Mouse (Mus musculus) thymus, adult 2 months (tissue): ENCODE measurements around the gene Gadl1. TPM values are rescaled to one million over a fixed set of nuclear protein-coding genes. Genes with fewer than 3 reads are reported as not detected.
A peak's percentile ranks its signal among the peaks of the same experiment; 100 is the strongest.
"Not testable (repeated sequence)": the region's sequence is repeated elsewhere in the genome, so short reads cannot be mapped to it uniquely, and the experiment has no call there.

Experiments
- DNase-seq: peaks from one replicate; pipeline ENCODE4 v3.0.0; 2021
- H3K27ac ChIP-seq: fragments of 200-500 bp; 2 replicates; pipeline ENCODE4 v1.5.1; 2012; ENCODE audit warnings: low read length, control low read depth; ENCODE audit not compliant: control insufficient read depth, insufficient read depth
- H3K27me3 ChIP-seq: fragments of 200-500 bp; 2 replicates; pipeline ENCODE4 v1.6.1; 2012; ENCODE audit warnings: mild to moderate bottlenecking, low read length, moderate library complexity, mixed read lengths; ENCODE audit not compliant: control insufficient read depth, insufficient read depth
- H3K36me3 ChIP-seq: fragments of 200-500 bp; 2 replicates; pipeline ENCODE4 v1.6.1; 2012; ENCODE audit warnings: mild to moderate bottlenecking, low read length, moderate library complexity; ENCODE audit not compliant: control insufficient read depth, insufficient read depth
- H3K4me1 ChIP-seq: fragments of 200-500 bp; replicated peaks from 2 replicates; pipeline ENCODE4 v1.6.1; 2012; ENCODE audit warnings: low read length; ENCODE audit not compliant: control insufficient read depth, insufficient read depth
- H3K4me3 ChIP-seq: fragments of 200-500 bp; 2 replicates; pipeline ENCODE4 v1.5.1; 2012; ENCODE audit warnings: mild to moderate bottlenecking, low read length, control low read depth, moderate library complexity; ENCODE audit not compliant: control insufficient read depth, insufficient read depth
- CTCF ChIP-seq: fragments of 200-500 bp; IDR thresholded peaks from 2 replicates; pipeline ENCODE4 v1.5.1; 2012; ENCODE audit warnings: mild to moderate bottlenecking, control low read depth, low read length, moderate library complexity, borderline replicate concordance; ENCODE audit not compliant: control insufficient read depth, poor library complexity, insufficient read depth; ENCODE audit errors: extremely low read depth
- POLR2A ChIP-seq: fragments of 200-500 bp; IDR thresholded peaks from 2 replicates; pipeline ENCODE4 v1.6.1; 2012; ENCODE audit warnings: mild to moderate bottlenecking, low read length, control low read depth, moderate library complexity; ENCODE audit not compliant: control insufficient read depth, poor library complexity, insufficient read depth; ENCODE audit errors: extremely low read depth
- WGBS: fragments of 180-500 bp; shearing (Covaris S2); methylation state at CpG from one replicate; pipeline ENCODE4 v1.1.7; 2018; 5-methylcytosine and 5-hydroxymethylcytosine counted together
- polyA plus RNA-seq: library from polyadenylated mRNA; depleted of rRNA; stranded (reverse); fragments of >200 nt; gene quantifications from 2 replicates; pipeline ENCODE4 v1.2.3, GENCODE M21; 2012

Gadl1 gene
- polyA plus RNA-seq, 1 experiment, result 0.05 TPM

DNA sequence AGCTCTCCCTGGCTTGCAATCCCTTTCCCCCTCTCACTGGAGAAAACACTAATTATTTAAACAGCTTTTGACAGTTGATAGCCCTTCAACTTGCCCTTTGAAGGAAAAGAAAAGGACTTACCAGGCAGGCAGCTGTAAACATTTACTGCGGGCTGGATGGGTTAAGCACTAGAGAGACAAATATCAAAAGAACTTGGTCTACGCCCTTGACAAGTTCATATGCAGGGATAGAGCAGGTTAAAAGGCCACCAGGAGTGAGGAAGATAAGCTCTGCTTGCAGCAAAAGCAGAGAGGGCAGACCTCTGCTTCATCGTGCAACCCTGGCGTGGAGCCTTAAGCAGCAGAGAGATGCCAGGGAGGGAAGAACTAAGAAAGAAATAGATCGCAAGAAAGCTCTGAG is 123.5 kb downstream of the Gadl1 start:
- no peak for DNase-seq
- no peaks in the 10 kb centered on the region for H3K27me3 ChIP-seq
- no peak overlapping the region for H3K27ac ChIP-seq
- TF ChIP-seq CTCF, result no peak
- TF ChIP-seq POLR2A, result no peak
- no peak overlapping the region for H3K4me3 ChIP-seq
- H3K4me1 ChIP-seq, result no peaks in the 10 kb centered on the region
- no peaks in the 10 kb centered on the region for H3K36me3 ChIP-seq
- 90% methylated on average over 5 of the region's 5 CpGs for WGBS

- DNase-seq, result no peak
- H3K27me3 ChIP-seq, result no peaks in the 10 kb centered on the region
- 95% methylated on average over 6 of the region's 6 CpGs for WGBS
- H3K4me1 ChIP-seq, result no peaks in the 10 kb centered on the region
- H3K4me3 ChIP-seq, result no peak overlapping the region
- TF ChIP-seq CTCF, result no peak
- no peak for TF ChIP-seq POLR2A
- no peak overlapping the region for H3K27ac ChIP-seq
- no peaks in the 10 kb centered on the region for H3K36me3 ChIP-seq
These were observed 129.0 kb downstream of the Gadl1 start for GRCm38 (mm10) chr9:116038275-116038674.

DNA sequence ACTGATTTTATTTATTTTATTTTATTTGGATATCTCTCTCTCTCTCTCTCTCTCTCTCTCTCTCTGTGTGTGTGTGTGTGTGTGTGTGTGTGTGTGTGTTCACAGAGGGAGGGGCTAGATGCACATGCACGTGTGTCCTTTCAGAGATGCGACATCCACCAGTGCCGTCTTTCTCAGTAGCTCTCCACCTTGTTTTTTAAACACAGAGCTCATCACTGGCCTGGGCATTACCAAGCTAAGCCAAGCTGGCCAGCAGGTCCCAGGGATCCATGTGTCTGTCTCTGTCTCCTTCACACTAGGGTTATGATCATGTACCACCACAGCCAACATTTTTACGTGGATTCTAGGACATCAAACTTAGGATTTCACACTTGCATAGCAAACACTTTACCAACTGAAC is 130.7 kb downstream of the Gadl1 start:
- no peak for DNase-seq
- Histone ChIP-seq H3K4me3 (no peak overlapping the region), H3K27me3 (no peaks in the 10 kb centered on the region), H3K27ac (no peak overlapping the region), H3K4me1 (no peaks in the 10 kb centered on the region), H3K36me3 (no peaks in the 10 kb centered on the region)
- TF ChIP-seq POLR2A, result no peak
- no peak for TF ChIP-seq CTCF
- 98% methylated on average over 4 of the region's 4 CpGs for WGBS

GRCm38 (mm10) chr9:116040852-116041251 is 131.6 kb downstream of the Gadl1 start:
- not testable (repeated sequence) for H3K36me3 ChIP-seq, H3K4me1 ChIP-seq, H3K4me3 ChIP-seq, H3K27ac ChIP-seq, H3K27me3 ChIP-seq, DNase-seq
- WGBS, result 96% methylated on average over 14 of the region's 14 CpGs

GRCm38 (mm10) chr9:116041369-116041768 is 132.1 kb downstream of the Gadl1 start:
- H3K36me3 ChIP-seq, result no peaks in the 10 kb centered on the region
- no peaks in the 10 kb centered on the region for H3K4me1 ChIP-seq
- 67% methylated on average over 4 of the region's 4 CpGs for WGBS
- TF ChIP-seq POLR2A (no peak), CTCF (no peak)
- no peak overlapping the region for H3K4me3 ChIP-seq
- H3K27ac ChIP-seq, result no peak overlapping the region
- DNase-seq, result no peak
- no peaks in the 10 kb centered on the region for H3K27me3 ChIP-seq

DNA sequence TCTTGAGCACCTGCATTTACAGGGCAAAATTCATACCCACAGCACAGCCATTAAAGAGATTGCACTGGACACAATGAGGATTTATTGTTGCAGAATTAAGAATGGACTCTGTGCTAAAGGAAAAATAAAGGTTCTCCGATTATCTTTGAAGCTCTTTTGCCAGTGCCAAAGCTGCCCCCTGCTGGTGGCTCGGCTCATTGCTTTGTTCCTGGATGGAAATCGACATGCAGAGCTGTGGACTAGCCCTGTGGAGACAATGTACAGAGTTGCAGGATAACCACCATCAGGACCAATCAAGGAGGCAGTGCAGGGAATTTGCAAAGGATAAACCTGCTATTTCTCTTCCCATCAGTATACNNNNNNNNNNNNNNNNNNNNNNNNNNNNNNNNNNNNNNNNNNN is 132.5 kb downstream of the Gadl1 start:
- Histone ChIP-seq H3K4me3 (no peak overlapping the region), H3K27me3 (no peaks in the 10 kb centered on the region), H3K4me1 (no peaks in the 10 kb centered on the region), H3K27ac (no peak overlapping the region), H3K36me3 (no peaks in the 10 kb centered on the region)
- peak; percentile 76 for DNase-seq
- WGBS, result 9% methylated on average over 3 of the region's 3 CpGs
- TF ChIP-seq POLR2A (no peak), CTCF (peak; percentile 39; the same call in 1 of the 2 replicates)

GRCm38 (mm10) chr9:116049985-116050384 is 140.7 kb downstream of the Gadl1 start:
- no peaks in the 10 kb centered on the region for H3K4me1 ChIP-seq
- WGBS, result 74% methylated on average over 1 of the region's 1 CpGs
- no peaks in the 10 kb centered on the region for H3K27me3 ChIP-seq
- no peak overlapping the region for H3K27ac ChIP-seq
- no peak overlapping the region for H3K4me3 ChIP-seq
- no peak for DNase-seq
- no peaks in the 10 kb centered on the region for H3K36me3 ChIP-seq
- TF ChIP-seq POLR2A (no peak), CTCF (no peak)
